ENCODE assay signal across 8 mouse cellular contexts in genomic region chr8:72308276-72308675, GRCm38 (mm10). TPM values are rescaled to one million over a fixed set of nuclear protein-coding genes. Genes with fewer than 3 reads are reported as not detected.
DNase-seq lines count a peak whose midpoint lies in the region; TF ChIP-seq lines count a peak whose summit lies in the region.

No protein-coding gene starts in this region.

- no peak for TF ChIP-seq CTCF in E14TG2a.4 (conservative IDR thresholded peaks at IDR 0.05; ENCODE audit: low read length)

- H3K4me1 ChIP-seq in E14TG2a.4 (replicated peaks; ENCODE audit: low read depth, low read length) = peaks cover 77% of the 10 kb centered on the region

- H3K4me3 ChIP-seq in E14TG2a.4 (replicated peaks; ENCODE audit: low read length) = peak overlapping the region; percentile 39

- H3K36me3 ChIP-seq in E14TG2a.4 (ENCODE audit: insufficient read depth, low read length) = no peaks in the 10 kb centered on the region

- intact Hi-C loops in gastrocnemius, postnatal 14 days (cut with DNase I; ENCODE audit: low total_unique reads) = no loop called here
- intact Hi-C loops in gastrocnemius, postnatal 36 days (cut with DNase I) = no loop called here

- peak; percentile 44 for DNase-seq in gastrocnemius, postnatal 14 days
- DNase-seq in gastrocnemius, postnatal 36 days = no peak
- DNase-seq in heart, adult 8-10 months (ENCODE audit: low spot score) = peak; percentile 78
- DNase-seq in kidney, postnatal 10 days = peak; percentile 77
- DNase-seq in layer of hippocampus, adult 9-10 months (ENCODE audit: low spot score) = no peak
- no peak for DNase-seq in urinary bladder, adult 2 months (ENCODE audit: low spot score)
- DNase-seq in T-cell, adult 2 months (ENCODE audit: low spot score) = no peak

- no peaks in the 10 kb centered on the region for H3K9me3 ChIP-seq in E14TG2a.4 (ENCODE audit: low read length)

- no peaks in the 10 kb centered on the region for H3K27me3 ChIP-seq in E14TG2a.4 (ENCODE audit: insufficient read depth, low read length)

RNA-seq across cellular contexts. Expression of gene Gm10282, which starts 3.2 kb away (rescaled TPM):
- 1 to 10 TPM; 5.1 to 7.5 TPM for total RNA-seq in gastrocnemius, postnatal 14 days (2021)
- 1 to 10 TPM; 2.0 to 3.0 TPM for total RNA-seq in gastrocnemius, postnatal 36 days (2021)
- total RNA-seq in heart, adult 8-10 months (2022) = 1 to 10 TPM; 5.4 to 8.3 (median 7.5) TPM
- polyA plus RNA-seq in urinary bladder, adult 2 months (2012; rRNA removed) = 6.2 and 8.5 TPM in 2 replicates

RNA-seq across cellular contexts. Expression of gene Klf2, which starts 10.6 kb away (rescaled TPM):
- 10 to 100 TPM; 19.1 to 24.1 TPM for total RNA-seq in gastrocnemius, postnatal 14 days (2021)
- total RNA-seq in gastrocnemius, postnatal 36 days (2021) = 10 to 100 TPM in 1 of 2 experiments, 1 to 10 TPM in 1; 9.3 to 26.4 TPM
- 10 to 100 TPM; 40.3 to 74.6 (median 52.7) TPM for total RNA-seq in heart, adult 8-10 months (2022)
- 32.4 and 36.7 TPM in 2 replicates for polyA plus RNA-seq in urinary bladder, adult 2 months (2012; rRNA removed)

Comparison
In these comparisons a context has a peak if more than half of its experiments do, and no peak if none do; other contexts are left out.
1. DNase-seq: peak in gastrocnemius, postnatal 14 days (single experiment), heart, adult 8-10 months (single experiment) and kidney, postnatal 10 days (single experiment); none in gastrocnemius, postnatal 36 days (0 of 2), layer of hippocampus, adult 9-10 months (single experiment), urinary bladder, adult 2 months (single experiment) and T-cell, adult 2 months (single experiment).